Mouse (Mus musculus): ENCODE results near the gene Slc27a5. TPM values are rescaled to one million over a fixed set of nuclear protein-coding genes. Genes with fewer than 3 reads are reported as not detected.
A peak's percentile ranks its signal among the peaks of the same experiment; 100 is the strongest.

The Slc27a5 gene
- polyA plus RNA-seq, 1 experiment from 2014 or later: 0.18 TPM

GRCm38 (mm10) chr7:13035211-13035855 lies 37.3 kb upstream of the Slc27a5 start:
- H3K9ac ChIP-seq: peak overlapping the region; percentile 74; the same call in 1 of the 2 replicates
- peak overlapping the region; percentile 61 for H3K4me3 ChIP-seq (replicated peaks)
- WGBS: 85% methylated on average over 17 of the region's 17 CpGs
- H3K4me1 ChIP-seq: peaks cover 47% of the 10 kb centered on the region
- H3K27ac ChIP-seq: peak overlapping the region; percentile 91
- H3K9me3 ChIP-seq: no peaks in the 10 kb centered on the region
- ATAC-seq (ENCODE audit: low FRiP score): no peak
- no peaks in the 10 kb centered on the region for H3K27me3 ChIP-seq
- H3K4me2 ChIP-seq: peak overlapping the region; percentile 85; the same call in 1 of the 2 replicates
- peaks cover 49% of the 10 kb centered on the region for H3K36me3 ChIP-seq (replicated peaks)

- Histone ChIP-seq H3K9ac (peak within 1 kb of the TSS; percentile 74), H3K36me3 (replicated peaks) (peaks cover 59% of the 10 kb centered on the region), H3K27me3 (no peaks in the 10 kb centered on the region), H3K9me3 (no peaks in the 10 kb centered on the region), H3K4me3 (replicated peaks) (peak within 1 kb of the TSS; percentile 61), H3K4me1 (peaks cover 46% of the 10 kb centered on the region), H3K27ac (peak within 1 kb of the TSS; percentile 91), H3K4me2 (peak within 1 kb of the TSS; percentile 85)
- under 1% methylated on average over 45 of the region's 45 CpGs for WGBS
- ATAC-seq (ENCODE audit: low FRiP score): peak; percentile 83
These were observed 36.4 kb upstream of the Slc27a5 start, which contains the start of gene Chmp2a for GRCm38 (mm10) chr7:13034148-13034977. TSS of gene Chmp2a (minus strand) at chr7:13034807.

- H3K36me3 ChIP-seq (replicated peaks): peaks cover 67% of the 10 kb centered on the region
- no peaks in the 10 kb centered on the region for H3K9me3 ChIP-seq
- no peaks in the 10 kb centered on the region for H3K27me3 ChIP-seq
- H3K9ac ChIP-seq: peak overlapping the region; percentile 74
- H3K4me1 ChIP-seq: peaks cover 38% of the 10 kb centered on the region
- H3K4me3 ChIP-seq (replicated peaks): peak overlapping the region; percentile 61
- peak overlapping the region; percentile 91 for H3K27ac ChIP-seq
- ATAC-seq (ENCODE audit: low FRiP score): no peak
- peak overlapping the region; percentile 85 for H3K4me2 ChIP-seq
- 52% methylated on average over 13 of the region's 13 CpGs for WGBS
These were observed 35.6 kb upstream of the Slc27a5 start for GRCm38 (mm10) chr7:13033451-13034147.

GRCm38 (mm10) chr7:13032541-13032940 lies 34.5 kb upstream of the Slc27a5 start:
- Histone ChIP-seq H3K9ac (no peak overlapping the region), H3K9me3 (no peaks in the 10 kb centered on the region), H3K36me3 (replicated peaks) (peaks cover 77% of the 10 kb centered on the region), H3K27me3 (no peaks in the 10 kb centered on the region), H3K27ac (no peak overlapping the region), H3K4me2 (no peak overlapping the region), H3K4me1 (peaks cover 38% of the 10 kb centered on the region), H3K4me3 (replicated peaks) (no peak overlapping the region)
- ATAC-seq (ENCODE audit: low FRiP score): no peak
- WGBS: 94% methylated on average over 7 of the region's 7 CpGs

- Histone ChIP-seq H3K27me3 (no peaks in the 10 kb centered on the region), H3K4me1 (peaks cover 41% of the 10 kb centered on the region), H3K27ac (no peak overlapping the region), H3K9ac (no peak overlapping the region), H3K9me3 (no peaks in the 10 kb centered on the region), H3K36me3 (replicated peaks) (peaks cover 83% of the 10 kb centered on the region), H3K4me3 (replicated peaks) (no peak overlapping the region), H3K4me2 (no peak overlapping the region)
- ATAC-seq (ENCODE audit: low FRiP score): no peak
- 87% methylated on average over 2 of the region's 2 CpGs for WGBS
These were observed 34.0 kb upstream of the Slc27a5 start for GRCm38 (mm10) chr7:13031983-13032382.

- Histone ChIP-seq H3K4me1 (peaks cover 41% of the 10 kb centered on the region), H3K4me3 (replicated peaks) (no peak overlapping the region), H3K9ac (no peak overlapping the region), H3K27me3 (no peaks in the 10 kb centered on the region), H3K9me3 (no peaks in the 10 kb centered on the region), H3K27ac (no peak overlapping the region), H3K36me3 (replicated peaks) (peaks cover 86% of the 10 kb centered on the region), H3K4me2 (no peak overlapping the region)
- 69% methylated on average over 5 of the region's 5 CpGs for WGBS
- ATAC-seq (ENCODE audit: low FRiP score): no peak
These were observed 33.1 kb upstream of the Slc27a5 start for GRCm38 (mm10) chr7:13031069-13031468.

- Histone ChIP-seq H3K36me3 (replicated peaks) (peaks cover 83% of the 10 kb centered on the region), H3K27ac (no peak overlapping the region), H3K9me3 (no peaks in the 10 kb centered on the region), H3K4me1 (peaks cover 37% of the 10 kb centered on the region), H3K27me3 (no peaks in the 10 kb centered on the region), H3K4me2 (no peak overlapping the region), H3K9ac (no peak overlapping the region), H3K4me3 (replicated peaks) (no peak overlapping the region)
- ATAC-seq (ENCODE audit: low FRiP score): no peak
- 89% methylated on average over 4 of the region's 4 CpGs for WGBS
These were observed 31.0 kb upstream of the Slc27a5 start for GRCm38 (mm10) chr7:13028986-13029385.

GRCm38 (mm10) chr7:13025511-13026112 lies 27.6 kb upstream of the Slc27a5 start:
- Histone ChIP-seq H3K4me1 (peaks cover 33% of the 10 kb centered on the region), H3K36me3 (replicated peaks) (peaks cover 53% of the 10 kb centered on the region), H3K27me3 (no peaks in the 10 kb centered on the region), H3K27ac (peak overlapping the region; percentile 100), H3K4me3 (replicated peaks) (peak overlapping the region; percentile 97), H3K9me3 (no peaks in the 10 kb centered on the region), H3K9ac (peak overlapping the region; percentile 98), H3K4me2 (peak overlapping the region; percentile 99)
- no peak for ATAC-seq (ENCODE audit: low FRiP score)
- 35% methylated on average over 4 of the region's 4 CpGs for WGBS

GRCm38 (mm10) chr7:13024805-13025204 lies 26.8 kb upstream of the Slc27a5 start:
- peaks cover 33% of the 10 kb centered on the region for H3K4me1 ChIP-seq
- H3K27me3 ChIP-seq: no peaks in the 10 kb centered on the region
- H3K9me3 ChIP-seq: no peaks in the 10 kb centered on the region
- WGBS: 0% methylated on average over 37 of the region's 44 CpGs
- H3K36me3 ChIP-seq (replicated peaks): peaks cover 45% of the 10 kb centered on the region
- H3K27ac ChIP-seq: peak overlapping the region; percentile 100
- peak overlapping the region; percentile 98 for H3K9ac ChIP-seq
- peak; percentile 61 for ATAC-seq (ENCODE audit: low FRiP score)
- peak overlapping the region; percentile 99 for H3K4me2 ChIP-seq
- peak overlapping the region; percentile 97 for H3K4me3 ChIP-seq (replicated peaks)

GRCm38 (mm10) chr7:13023928-13024731 lies 26.1 kb upstream of the Slc27a5 start:
- peak overlapping the region; percentile 100 for H3K27ac ChIP-seq
- no peaks in the 10 kb centered on the region for H3K9me3 ChIP-seq
- peak overlapping the region; percentile 97 for H3K4me3 ChIP-seq (replicated peaks)
- peak overlapping the region; percentile 98 for H3K9ac ChIP-seq
- peaks cover 38% of the 10 kb centered on the region for H3K36me3 ChIP-seq (replicated peaks)
- under 1% methylated on average over 81 of the region's 95 CpGs for WGBS
- H3K4me1 ChIP-seq: peaks cover 33% of the 10 kb centered on the region
- ATAC-seq (ENCODE audit: low FRiP score): peak; percentile 87
- no peaks in the 10 kb centered on the region for H3K27me3 ChIP-seq
- H3K4me2 ChIP-seq: peak overlapping the region; percentile 99

GRCm38 (mm10) chr7:13022773-13023535 lies 25.0 kb upstream of the Slc27a5 start:
- H3K27me3 ChIP-seq: no peaks in the 10 kb centered on the region
- peaks cover 27% of the 10 kb centered on the region for H3K36me3 ChIP-seq (replicated peaks)
- H3K9me3 ChIP-seq: no peaks in the 10 kb centered on the region
- H3K9ac ChIP-seq: peak overlapping the region; percentile 98
- H3K4me3 ChIP-seq (replicated peaks): peak overlapping the region; percentile 97
- peak overlapping the region; percentile 99 for H3K4me2 ChIP-seq
- peaks cover 33% of the 10 kb centered on the region for H3K4me1 ChIP-seq
- peak; percentile 70 for ATAC-seq (ENCODE audit: low FRiP score)
- peak overlapping the region; percentile 100 for H3K27ac ChIP-seq
- 3% methylated on average over 31 of the region's 31 CpGs for WGBS
